Mouse (Mus musculus): ENCODE measurements around the gene C130050O18Rik.

Gene C130050O18Rik

GRCm38 (mm10) chr5:139397959-139398753 lies 6.9 kb upstream of the C130050O18Rik start:
- peak; percentile 90 for DNase-seq (ENCODE audit: low read depth)

- DNase-seq (ENCODE audit: low read depth) = no peak
Observed at GRCm38 (mm10) chr5:139398786-139399185, 6.3 kb upstream of the C130050O18Rik start.

- DNase-seq (ENCODE audit: low read depth) = no peak
Observed at GRCm38 (mm10) chr5:139399991-139400390, 5.1 kb upstream of the C130050O18Rik start.

- DNase-seq (ENCODE audit: low read depth) = no peak
Observed at GRCm38 (mm10) chr5:139402106-139402505, 3.0 kb upstream of the C130050O18Rik start.

- DNase-seq (ENCODE audit: low read depth) = no peak
Observed at GRCm38 (mm10) chr5:139403692-139404260, 1.3 kb upstream of the C130050O18Rik start.

GRCm38 (mm10) chr5:139405478-139405877 lies 398 bp downstream of the C130050O18Rik start:
- no peak for DNase-seq (ENCODE audit: low read depth)

- no peak for DNase-seq (ENCODE audit: low read depth)
Observed at GRCm38 (mm10) chr5:139405953-139406352, 873 bp downstream of the C130050O18Rik start.

GRCm38 (mm10) chr5:139407121-139407885 lies 2.2 kb downstream of the C130050O18Rik start:
- DNase-seq (ENCODE audit: low read depth) = no peak

GRCm38 (mm10) chr5:139408511-139408910 lies 3.4 kb downstream of the C130050O18Rik start:
- no peak for DNase-seq (ENCODE audit: low read depth)

- peak; percentile 81 for DNase-seq (ENCODE audit: low read depth)
Observed at GRCm38 (mm10) chr5:139409412-139409811, 4.3 kb downstream of the C130050O18Rik start.

- DNase-seq (ENCODE audit: low read depth) = no peak
Observed at GRCm38 (mm10) chr5:139410056-139410455, 5.0 kb downstream of the C130050O18Rik start.

GRCm38 (mm10) chr5:139411117-139411516 lies 6.0 kb downstream of the C130050O18Rik start:
- DNase-seq (ENCODE audit: low read depth) = no peak

- no peak for DNase-seq (ENCODE audit: low read depth)
Observed at GRCm38 (mm10) chr5:139411665-139412314, 6.7 kb downstream of the C130050O18Rik start.

- no peak for DNase-seq (ENCODE audit: low read depth)
Observed at GRCm38 (mm10) chr5:139413545-139413944, 8.5 kb downstream of the C130050O18Rik start.

GRCm38 (mm10) chr5:139415001-139415400 lies 9.9 kb downstream of the C130050O18Rik start:
- no peak for DNase-seq (ENCODE audit: low read depth)

- no peak for DNase-seq (ENCODE audit: low read depth)
Observed at GRCm38 (mm10) chr5:139416942-139417341, 11.9 kb downstream of the C130050O18Rik start.

GRCm38 (mm10) chr5:139417480-139417879 lies 12.4 kb downstream of the C130050O18Rik start:
- DNase-seq (ENCODE audit: low read depth) = no peak

GRCm38 (mm10) chr5:139418110-139418509 lies 13.0 kb downstream of the C130050O18Rik start:
- DNase-seq (ENCODE audit: low read depth) = no peak

- DNase-seq (ENCODE audit: low read depth) = no peak
Observed at GRCm38 (mm10) chr5:139418633-139419032, 13.6 kb downstream of the C130050O18Rik start.

- DNase-seq (ENCODE audit: low read depth) = no peak
Observed at GRCm38 (mm10) chr5:139423026-139423865, 18.2 kb downstream of the C130050O18Rik start, which contains the start of gene Gper1. Gper1 (plus strand) TSS chr5:139423151.

GRCm38 (mm10) chr5:139425198-139425597 lies 20.1 kb downstream of the C130050O18Rik start:
- no peak for DNase-seq (ENCODE audit: low read depth)

Data from fibroblast of lung, adult 2 months (primary cell).